Mouse (Mus musculus) megakaryocyte-erythroid progenitor cell, adult 5-6 weeks (primary cell): ENCODE results near the gene Stim1. TPM values are rescaled to one million over a fixed set of nuclear protein-coding genes. Genes with fewer than 3 reads are reported as not detected.
A peak's percentile ranks its signal among the peaks of the same experiment; 100 is the strongest.

Experiments
- ATAC-seq: replicated peaks from 2 replicates; pipeline ENCODE4 v1.8.0; 2016; ENCODE audit warnings: mild to moderate bottlenecking, inconsistent platforms; ENCODE audit not compliant: severe bottlenecking, poor library complexity, low FRiP score, low TSS enrichment
- total RNA-seq, 2 experiments: library from RNA; stranded (forward) in 1 of 2; stranded (reverse) in 1 of 2; fragments of 200-1000, 215-1000 nt in 1 of 2; fragments of >200 nt in 1 of 2; fragmentation: Nextera tagmentation in 1 of 2; gene quantifications; 2 replicates each; pipeline ENCODE4 v1.2.3; 2014 to 2017

Gene Stim1
- total RNA-seq, 2 experiments from 2014 or later = 19.4 to 37.7 TPM

DNA sequence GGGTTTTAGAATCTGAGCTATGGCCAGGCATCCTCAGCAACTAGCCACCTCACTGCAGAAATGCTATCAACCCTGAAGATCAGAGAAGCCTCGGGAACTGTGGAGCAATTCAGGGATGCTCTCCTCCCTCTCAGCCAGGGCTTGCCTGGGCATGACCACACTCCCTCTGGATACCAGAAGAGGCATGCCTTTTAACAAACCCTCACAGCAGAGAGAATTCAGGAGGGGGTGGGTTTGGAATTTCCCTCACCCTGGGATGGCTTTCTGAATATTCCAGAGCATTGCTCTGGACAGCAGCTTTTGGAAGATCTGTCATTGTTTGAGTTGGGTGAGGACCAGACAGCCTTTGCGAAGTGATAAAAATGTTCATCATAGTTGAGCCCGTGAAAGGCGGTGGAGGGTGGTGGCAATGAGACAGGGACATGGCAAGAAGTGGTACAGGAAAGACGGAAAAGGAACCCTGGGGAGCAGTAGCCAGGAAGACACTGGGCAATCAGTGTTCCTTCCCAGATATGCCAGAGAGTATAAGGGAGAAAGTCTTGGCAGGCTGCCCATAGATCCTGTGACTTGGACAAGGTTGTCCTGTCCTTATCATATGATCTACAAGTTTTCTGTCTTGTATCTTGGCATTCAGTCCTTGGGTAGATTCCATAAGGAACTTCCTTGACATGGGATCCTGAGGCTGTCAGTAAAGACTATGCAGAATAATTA lies 211.9 kb downstream of the Stim1 start:
- no peak for ATAC-seq

DNA sequence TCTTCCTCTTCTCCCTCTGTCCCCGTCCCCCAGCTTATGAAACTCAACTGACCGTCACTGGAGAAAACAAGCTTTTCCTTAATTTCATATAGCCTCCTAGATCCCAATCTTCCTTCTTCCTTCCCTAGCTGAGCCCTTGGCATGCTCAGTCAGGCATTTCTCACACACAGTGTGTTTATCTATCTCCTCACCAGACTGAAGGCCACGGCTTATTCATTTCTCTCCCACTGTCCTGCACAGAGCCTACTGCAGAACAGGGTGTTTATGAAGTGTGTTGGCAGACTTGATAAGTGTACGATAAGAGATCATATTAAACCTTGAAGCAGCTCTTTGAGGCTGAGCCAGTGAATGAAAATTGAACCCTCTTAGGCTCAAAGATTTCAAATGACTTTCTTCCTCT lies 213.2 kb downstream of the Stim1 start:
- ATAC-seq = no peak

DNA sequence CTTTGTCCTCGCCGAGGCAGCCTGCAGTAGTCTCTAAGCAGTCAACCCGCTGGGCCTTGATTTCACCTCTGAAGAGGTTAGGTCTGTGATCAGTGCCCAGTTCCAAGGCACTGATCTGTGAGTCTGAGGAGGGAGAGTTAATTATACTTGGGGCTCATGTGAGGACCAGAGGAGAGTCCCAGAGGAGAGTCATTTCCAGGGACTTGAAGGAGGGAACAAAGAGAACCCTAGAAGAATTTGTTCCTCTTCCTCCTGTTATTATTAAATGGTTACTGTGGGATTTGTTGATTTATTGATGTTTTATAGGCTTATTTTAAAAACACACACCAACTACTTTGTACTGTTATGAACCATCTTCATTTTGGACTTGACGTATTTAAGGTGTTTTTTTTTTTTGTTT lies 214.0 kb downstream of the Stim1 start, which contains the start of gene Olfr543:
Gene Olfr543, minus strand, starts transcription at position 101 of the 400 bp plus-strand sequence.
- no peak for ATAC-seq

DNA sequence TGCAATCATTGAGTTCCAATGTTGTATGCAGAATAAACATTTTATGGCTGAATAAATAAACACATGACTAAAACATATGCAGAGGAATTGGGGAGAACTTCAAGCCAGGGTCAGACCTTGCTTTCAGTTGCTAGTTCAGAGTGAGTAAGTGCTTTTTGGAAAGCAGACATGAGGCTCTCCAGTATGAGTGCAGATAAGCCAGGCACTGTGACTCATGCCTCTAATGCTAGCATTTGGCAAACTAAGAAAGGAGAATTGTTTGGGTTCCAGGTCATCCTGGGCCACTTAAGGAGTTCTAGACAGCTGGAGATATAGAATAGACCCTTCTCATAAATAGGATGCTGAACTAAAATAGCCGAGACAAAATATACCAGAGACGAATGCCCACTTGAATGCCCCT lies 216.1 kb downstream of the Stim1 start:
- no peak for ATAC-seq

DNA sequence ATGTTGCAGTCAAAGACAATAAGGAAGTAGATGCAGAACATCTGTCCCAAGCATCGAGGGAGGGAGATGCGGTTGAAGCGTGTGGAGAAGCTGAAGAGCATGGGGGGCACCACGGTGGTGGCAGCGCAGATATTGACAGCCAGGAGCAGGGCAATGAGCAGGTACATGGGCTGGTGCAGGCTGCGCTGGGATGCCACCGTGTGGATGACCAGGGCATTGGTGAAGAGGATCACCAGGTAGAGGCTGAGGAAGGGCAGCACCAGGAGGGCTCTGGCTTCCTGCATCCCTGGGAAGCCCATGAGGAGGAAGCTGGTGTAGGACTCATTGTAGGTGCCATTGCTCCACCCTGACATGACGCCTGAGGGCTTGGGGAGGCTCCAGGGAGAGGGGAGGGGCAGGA lies 217.2 kb downstream of the Stim1 start:
- peak; percentile 68 for ATAC-seq

DNA sequence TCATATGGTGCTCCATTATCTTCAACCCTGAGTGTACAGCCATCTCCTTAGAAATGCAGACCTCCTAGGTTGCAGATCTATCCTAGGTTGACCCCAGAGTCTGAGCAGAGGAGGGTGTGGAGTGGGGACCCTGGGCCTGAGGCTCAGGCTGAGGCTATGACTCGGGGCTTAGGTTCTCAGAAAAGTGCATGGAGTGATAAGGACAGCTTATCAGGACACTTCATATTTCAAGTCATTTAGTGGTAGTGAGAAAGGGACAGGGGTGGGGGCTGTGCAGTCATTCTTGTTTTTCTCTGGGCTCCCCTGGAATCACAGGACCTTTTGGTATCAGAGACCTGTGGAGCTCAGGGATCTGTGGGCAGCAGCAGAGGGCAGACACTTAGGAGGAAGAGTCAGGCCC lies 218.5 kb downstream of the Stim1 start:
- peak; percentile 64 for ATAC-seq

Other genes starting within 250 kb of the Stim1 start
- gene Il18bp, start 249.1 kb upstream of the Stim1 start, total RNA-seq (2014; fragmentation: Nextera tagmentation) = 4.7 and 9.2 TPM in 2 replicates
- gene Il18bp, start 249.1 kb upstream of the Stim1 start, total RNA-seq (2017) = 1.1 and 2.7 TPM in 2 replicates
- gene Rnf121, start 202.3 kb upstream of the Stim1 start, total RNA-seq (2014; fragmentation: Nextera tagmentation) = 12.5 and 12.6 TPM in 2 replicates
- gene Rnf121, start 202.3 kb upstream of the Stim1 start, total RNA-seq (2017) = 11.2 and 19.6 TPM in 2 replicates
- 54.5 and 57.5 TPM in 2 replicates for gene Xndc1, start 202.3 kb upstream of the Stim1 start, total RNA-seq (2014; fragmentation: Nextera tagmentation)
- 28.7 and 40.8 TPM in 2 replicates for gene Xndc1, start 202.3 kb upstream of the Stim1 start, total RNA-seq (2017)
- gene Xntrpc, start 202.1 kb upstream of the Stim1 start, total RNA-seq (2014; fragmentation: Nextera tagmentation) = 0.48 and 1.3 TPM in 2 replicates
- gene Xntrpc, start 202.1 kb upstream of the Stim1 start, total RNA-seq (2017) = 0.08 TPM in 1 of 2 replicates, not detected in the other
- gene Trpc2, start 184.7 kb upstream of the Stim1 start, total RNA-seq (2014; fragmentation: Nextera tagmentation) = not detected in 2 replicates
- gene Trpc2, start 184.7 kb upstream of the Stim1 start, total RNA-seq (2017) = 0.80 and 1.0 TPM in 2 replicates
- not detected in 2 replicates for gene Art1, start 166.1 kb upstream of the Stim1 start, total RNA-seq (2014; fragmentation: Nextera tagmentation)
- not detected in 2 replicates for gene Art1, start 166.1 kb upstream of the Stim1 start, total RNA-seq (2017)
- 2.2 TPM in 1 of 2 replicates, not detected in the other for gene Art5, start 158.3 kb upstream of the Stim1 start, total RNA-seq (2014; fragmentation: Nextera tagmentation)
- gene Art5, start 158.3 kb upstream of the Stim1 start, total RNA-seq (2017) = not detected in 2 replicates
- gene Chrna10, start 151.0 kb upstream of the Stim1 start, total RNA-seq (2014; fragmentation: Nextera tagmentation) = not detected in 2 replicates
- not detected in 2 replicates for gene Chrna10, start 151.0 kb upstream of the Stim1 start, total RNA-seq (2017)
- gene Nup98, start 57.6 kb upstream of the Stim1 start, total RNA-seq (2014; fragmentation: Nextera tagmentation) = 71.1 and 73.6 TPM in 2 replicates
- 50.4 and 59.9 TPM in 2 replicates for gene Nup98, start 57.6 kb upstream of the Stim1 start, total RNA-seq (2017)
- gene Pgap2, start 57.6 kb upstream of the Stim1 start, total RNA-seq (2014; fragmentation: Nextera tagmentation) = 40.0 and 41.2 TPM in 2 replicates
- gene Pgap2, start 57.6 kb upstream of the Stim1 start, total RNA-seq (2017) = 17.5 and 21.8 TPM in 2 replicates
- 145 and 157 TPM in 2 replicates for gene Rhog, start 11.8 kb upstream of the Stim1 start, total RNA-seq (2014; fragmentation: Nextera tagmentation)
- gene Rhog, start 11.8 kb upstream of the Stim1 start, total RNA-seq (2017) = 20.5 and 38.6 TPM in 2 replicates
- 270 and 301 TPM in 2 replicates for gene Rrm1, start 173.9 kb downstream of the Stim1 start, total RNA-seq (2014; fragmentation: Nextera tagmentation)
- gene Rrm1, start 173.9 kb downstream of the Stim1 start, total RNA-seq (2017) = 1,022 TPM in 2 replicates
- not detected in 2 replicates for gene Olfr543, start 213.9 kb downstream of the Stim1 start, total RNA-seq (2014; fragmentation: Nextera tagmentation)
- gene Olfr543, start 213.9 kb downstream of the Stim1 start, total RNA-seq (2017) = 0.09 TPM in 1 of 2 replicates, not detected in the other
- gene Olfr544, start 220.5 kb downstream of the Stim1 start, total RNA-seq (2014; fragmentation: Nextera tagmentation) = not detected in 2 replicates
- gene Olfr544, start 220.5 kb downstream of the Stim1 start, total RNA-seq (2017) = 0.05 TPM in 1 of 2 replicates, not detected in the other
- not detected in 2 replicates for gene Olfr545, start 231.8 kb downstream of the Stim1 start, total RNA-seq (2014; fragmentation: Nextera tagmentation)
- gene Olfr545, start 231.8 kb downstream of the Stim1 start, total RNA-seq (2017) = not detected in 2 replicates